Mouse (Mus musculus): ENCODE data around the gene Acmsd. TPM values are rescaled to one million over a fixed set of nuclear protein-coding genes. Genes with fewer than 3 reads are reported as not detected.

The Acmsd gene
- polyA plus RNA-seq, 1 experiment from 2014 or later, result 0.37 TPM

DNA sequence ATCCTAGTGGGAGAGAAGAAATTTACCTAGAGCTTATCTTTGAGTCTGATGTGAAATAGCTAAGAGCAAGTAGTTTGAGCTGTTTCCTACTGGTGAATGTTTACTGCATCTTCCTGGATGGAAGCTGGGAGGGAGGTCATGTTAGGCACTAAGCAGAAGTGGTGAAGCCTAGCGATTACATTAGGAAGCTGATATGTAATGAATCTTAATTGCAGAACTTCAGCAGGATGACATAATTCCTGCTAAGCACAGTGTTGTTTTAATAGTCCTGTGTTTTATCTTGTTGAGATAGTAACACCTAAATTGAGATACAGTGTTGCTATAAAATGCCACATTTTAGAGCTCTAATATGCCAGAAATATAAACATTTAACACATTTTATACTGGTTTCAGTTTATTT, 56.7 kb downstream of the Acmsd start:
- 29% methylated on average over 1 of the region's 1 CpGs for WGBS
- no peaks in the 10 kb centered on the region for H3K27me3 ChIP-seq (ENCODE audit: control insufficient read depth, insufficient read depth, low read length)
- H3K27ac ChIP-seq (ENCODE audit: low read length), result no peak overlapping the region
- no peak overlapping the region for H3K4me3 ChIP-seq (ENCODE audit: low read length)
- H3K4me2 ChIP-seq (ENCODE audit: low read depth, low read length), result no peak overlapping the region
- H3K9me3 ChIP-seq (replicated peaks; ENCODE audit: control insufficient read depth, low read length), result no peaks in the 10 kb centered on the region
- peaks cover 51% of the 10 kb centered on the region for H3K4me1 ChIP-seq (ENCODE audit: control insufficient read depth, insufficient read depth, low read length)
- H3K9ac ChIP-seq (ENCODE audit: low read length), result no peak overlapping the region
- no peaks in the 10 kb centered on the region for H3K36me3 ChIP-seq (ENCODE audit: control insufficient read depth, insufficient read depth)
- no peak for ATAC-seq (replicated peaks; ENCODE audit: extremely low read depth, insufficient read depth, low FRiP score)

DNA sequence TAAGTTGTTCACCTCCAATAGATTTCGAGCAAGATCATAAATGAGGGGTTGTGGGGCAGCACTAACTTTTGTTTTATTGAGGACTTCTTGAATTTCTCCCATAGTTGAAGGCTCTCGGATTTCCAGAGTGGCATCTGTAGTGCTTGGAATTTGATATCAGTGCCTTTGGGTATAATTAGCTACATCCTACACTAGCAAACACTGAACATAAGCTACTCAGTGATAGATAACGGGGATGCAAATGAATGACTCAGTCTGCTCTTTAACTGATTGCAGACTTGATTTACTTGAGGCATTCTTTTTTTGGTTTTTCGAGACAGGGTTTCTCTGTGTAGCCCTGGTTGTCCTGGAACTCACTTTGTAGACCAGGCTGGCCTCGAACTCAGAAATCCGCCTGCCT, 59.7 kb downstream of the Acmsd start:
- Histone ChIP-seq H3K4me2 (ENCODE audit: low read depth, low read length) (peak overlapping the region; percentile 28; the same call in 1 of the 2 replicates), H3K4me1 (ENCODE audit: control insufficient read depth, insufficient read depth, low read length) (peaks cover 39% of the 10 kb centered on the region), H3K27me3 (ENCODE audit: control insufficient read depth, insufficient read depth, low read length) (no peaks in the 10 kb centered on the region), H3K27ac (ENCODE audit: low read length) (peak overlapping the region; percentile 52), H3K9ac (ENCODE audit: low read length) (no peak overlapping the region), H3K36me3 (ENCODE audit: control insufficient read depth, insufficient read depth) (peaks cover 6% of the 10 kb centered on the region; the same call in 1 of the 2 replicates), H3K4me3 (ENCODE audit: low read length) (no peak overlapping the region), H3K9me3 (replicated peaks; ENCODE audit: control insufficient read depth, low read length) (no peaks in the 10 kb centered on the region)
- ATAC-seq (replicated peaks; ENCODE audit: extremely low read depth, insufficient read depth, low FRiP score), result peak; percentile 65; the same call in 1 of the 2 replicates
- WGBS, result 42% methylated on average over 6 of the region's 6 CpGs

DNA sequence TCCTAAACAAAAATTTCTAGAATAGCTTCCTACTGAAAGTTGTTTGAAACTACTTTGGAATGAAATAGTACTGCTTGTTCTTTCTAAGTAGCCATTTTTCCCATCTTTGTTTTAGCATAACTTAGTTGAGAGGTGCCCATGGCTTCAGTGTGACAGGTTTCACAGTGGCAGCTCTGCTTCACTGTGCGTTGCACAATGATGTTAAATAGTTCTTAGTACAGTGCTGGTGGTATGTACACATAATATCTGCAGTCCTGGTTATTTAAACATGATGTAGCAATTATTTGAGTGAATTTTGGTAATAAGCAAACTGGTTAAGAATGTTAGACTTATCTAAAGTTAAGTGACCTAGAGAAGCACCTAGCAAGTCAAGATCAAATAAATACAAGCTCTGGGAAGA, 64.2 kb downstream of the Acmsd start:
- whole genome bisulfite sequencing, result 94% methylated on average over 1 of the region's 1 CpGs
- ATAC-seq (replicated peaks; ENCODE audit: extremely low read depth, insufficient read depth, low FRiP score), result no peak
- Histone ChIP-seq H3K4me3 (ENCODE audit: low read length) (no peak overlapping the region), H3K27me3 (ENCODE audit: control insufficient read depth, insufficient read depth, low read length) (no peaks in the 10 kb centered on the region), H3K9me3 (replicated peaks; ENCODE audit: control insufficient read depth, low read length) (no peaks in the 10 kb centered on the region), H3K4me1 (ENCODE audit: control insufficient read depth, insufficient read depth, low read length) (peaks cover 16% of the 10 kb centered on the region), H3K4me2 (ENCODE audit: low read depth, low read length) (no peak overlapping the region), H3K36me3 (ENCODE audit: control insufficient read depth, insufficient read depth) (peaks cover 6% of the 10 kb centered on the region; the same call in 1 of the 2 replicates), H3K27ac (ENCODE audit: low read length) (no peak overlapping the region), H3K9ac (ENCODE audit: low read length) (no peak overlapping the region)

DNA sequence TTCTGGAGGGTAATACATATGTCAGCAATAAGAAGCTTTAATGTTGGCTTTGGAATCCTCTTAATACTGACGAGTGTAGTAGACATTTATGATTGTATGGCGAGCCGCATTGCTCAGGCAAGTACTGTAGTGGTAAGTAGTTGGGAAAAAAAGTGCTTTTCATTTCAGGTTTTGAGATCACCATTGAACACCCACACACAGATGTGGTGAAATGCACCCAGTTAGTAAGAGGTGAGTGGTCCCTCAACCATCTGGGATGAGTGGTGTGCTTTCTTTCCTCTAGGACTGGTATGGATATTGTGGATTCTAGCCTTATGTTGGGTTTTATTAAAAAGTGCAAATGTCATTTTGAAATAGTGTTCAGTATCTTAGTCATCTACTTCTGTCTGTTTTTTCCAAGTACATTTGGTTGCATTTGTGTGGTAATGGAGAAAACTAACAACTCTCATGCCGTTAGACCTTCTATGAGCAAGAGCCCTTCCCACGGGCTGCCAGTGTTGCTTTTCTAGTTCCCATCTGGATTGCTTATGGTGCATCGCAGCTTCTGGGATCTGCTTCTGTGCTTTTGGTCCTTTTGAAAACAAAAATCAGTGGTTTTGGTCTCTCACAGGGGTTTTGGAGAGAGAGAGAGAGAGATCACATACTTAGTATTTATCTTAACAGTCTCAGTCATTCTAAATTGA, 66.0 kb downstream of the Acmsd start:
- H3K4me1 ChIP-seq (ENCODE audit: control insufficient read depth, insufficient read depth, low read length), result peaks cover 8% of the 10 kb centered on the region
- no peak overlapping the region for H3K27ac ChIP-seq (ENCODE audit: low read length)
- H3K4me2 ChIP-seq (ENCODE audit: low read depth, low read length), result no peak overlapping the region
- H3K9me3 ChIP-seq (replicated peaks; ENCODE audit: control insufficient read depth, low read length), result no peaks in the 10 kb centered on the region
- H3K9ac ChIP-seq (ENCODE audit: low read length), result no peak overlapping the region
- H3K27me3 ChIP-seq (ENCODE audit: control insufficient read depth, insufficient read depth, low read length), result no peaks in the 10 kb centered on the region
- 90% methylated on average over 6 of the region's 6 CpGs for WGBS
- ATAC-seq (replicated peaks; ENCODE audit: extremely low read depth, insufficient read depth, low FRiP score), result no peak
- no peak overlapping the region for H3K4me3 ChIP-seq (ENCODE audit: low read length)
- peaks cover 9% of the 10 kb centered on the region; the same call in 1 of the 2 replicates for H3K36me3 ChIP-seq (ENCODE audit: control insufficient read depth, insufficient read depth)

DNA sequence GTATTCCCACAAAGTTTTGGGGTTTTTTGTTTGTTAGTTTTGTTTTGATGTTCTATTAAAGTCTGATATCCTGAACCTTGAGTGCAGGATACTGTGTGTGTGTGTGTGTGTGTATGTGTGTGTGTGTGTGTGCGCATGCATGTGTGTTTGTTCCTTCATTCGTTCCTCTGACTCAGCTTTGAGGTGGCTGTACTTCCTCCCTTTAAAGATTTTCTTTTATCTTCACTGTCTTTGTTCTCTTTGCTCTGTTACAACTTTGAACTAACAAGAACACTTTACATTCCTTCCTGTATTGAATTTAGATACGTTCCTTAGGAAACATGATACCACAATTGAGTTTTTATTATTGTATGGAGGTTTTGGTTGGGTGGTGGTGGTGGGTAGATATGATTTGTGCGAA, 67.1 kb downstream of the Acmsd start:
- Histone ChIP-seq H3K4me2 (ENCODE audit: low read depth, low read length) (no peak overlapping the region), H3K4me1 (ENCODE audit: control insufficient read depth, insufficient read depth, low read length) (peaks cover 8% of the 10 kb centered on the region), H3K27me3 (ENCODE audit: control insufficient read depth, insufficient read depth, low read length) (no peaks in the 10 kb centered on the region), H3K36me3 (ENCODE audit: control insufficient read depth, insufficient read depth) (peaks cover 9% of the 10 kb centered on the region; the same call in 1 of the 2 replicates), H3K9me3 (replicated peaks; ENCODE audit: control insufficient read depth, low read length) (no peaks in the 10 kb centered on the region), H3K4me3 (ENCODE audit: low read length) (no peak overlapping the region), H3K27ac (ENCODE audit: low read length) (no peak overlapping the region), H3K9ac (ENCODE audit: low read length) (no peak overlapping the region)
- 56% methylated on average over 4 of the region's 4 CpGs for WGBS
- ATAC-seq (replicated peaks; ENCODE audit: extremely low read depth, insufficient read depth, low FRiP score), result no peak

DNA sequence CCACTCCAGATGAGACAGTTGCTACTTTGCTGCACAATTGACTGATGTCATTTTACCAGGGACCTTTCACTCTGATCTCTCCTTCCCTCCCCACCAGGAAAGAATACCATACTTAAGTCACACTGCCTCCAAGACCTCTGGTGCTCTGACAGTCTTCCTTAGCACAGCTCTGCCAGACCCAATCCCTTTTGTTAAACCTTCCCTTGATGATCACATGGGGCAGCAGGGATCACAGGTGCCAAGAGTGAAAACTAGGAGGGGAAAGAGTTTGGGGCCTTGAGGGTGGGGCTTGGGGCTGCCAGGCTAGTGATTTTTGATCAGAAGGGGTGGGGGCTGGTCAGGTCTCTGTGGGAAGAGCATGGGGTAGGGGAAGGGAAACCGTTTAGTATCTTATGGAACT, 67.5 kb downstream of the Acmsd start:
- WGBS, result 57% methylated on average over 1 of the region's 1 CpGs
- no peak overlapping the region for H3K4me3 ChIP-seq (ENCODE audit: low read length)
- H3K27ac ChIP-seq (ENCODE audit: low read length), result no peak overlapping the region
- H3K36me3 ChIP-seq (ENCODE audit: control insufficient read depth, insufficient read depth), result peaks cover 9% of the 10 kb centered on the region; the same call in 1 of the 2 replicates
- no peaks in the 10 kb centered on the region for H3K27me3 ChIP-seq (ENCODE audit: control insufficient read depth, insufficient read depth, low read length)
- peaks cover 10% of the 10 kb centered on the region for H3K4me1 ChIP-seq (ENCODE audit: control insufficient read depth, insufficient read depth, low read length)
- no peak for ATAC-seq (replicated peaks; ENCODE audit: extremely low read depth, insufficient read depth, low FRiP score)
- H3K9me3 ChIP-seq (replicated peaks; ENCODE audit: control insufficient read depth, low read length), result no peaks in the 10 kb centered on the region
- no peak overlapping the region for H3K9ac ChIP-seq (ENCODE audit: low read length)
- no peak overlapping the region for H3K4me2 ChIP-seq (ENCODE audit: low read depth, low read length)

DNA sequence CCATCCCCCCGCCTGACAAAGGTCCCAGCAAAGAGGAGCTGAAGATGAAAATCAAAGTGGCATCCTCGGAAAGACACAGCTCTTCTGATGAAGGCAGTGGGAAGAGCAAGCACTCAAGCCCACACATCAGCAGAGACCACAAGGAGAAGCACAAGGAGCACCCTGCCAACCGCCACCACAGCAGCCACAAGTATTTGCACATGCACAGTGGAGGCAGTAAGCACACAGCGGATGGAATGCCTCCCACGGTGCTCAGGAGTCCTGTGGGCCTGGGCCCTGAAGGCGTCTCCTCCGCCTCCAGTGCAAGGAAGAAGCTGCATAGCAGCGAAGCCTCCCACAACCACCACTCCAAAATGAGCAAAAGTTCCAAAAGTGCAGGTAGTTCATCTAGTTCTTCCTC, 73.7 kb downstream of the Acmsd start:
- no peak for ATAC-seq (replicated peaks; ENCODE audit: extremely low read depth, insufficient read depth, low FRiP score)
- WGBS, result 78% methylated on average over 8 of the region's 8 CpGs
- H3K36me3 ChIP-seq (ENCODE audit: control insufficient read depth, insufficient read depth), result peaks cover 23% of the 10 kb centered on the region

DNA sequence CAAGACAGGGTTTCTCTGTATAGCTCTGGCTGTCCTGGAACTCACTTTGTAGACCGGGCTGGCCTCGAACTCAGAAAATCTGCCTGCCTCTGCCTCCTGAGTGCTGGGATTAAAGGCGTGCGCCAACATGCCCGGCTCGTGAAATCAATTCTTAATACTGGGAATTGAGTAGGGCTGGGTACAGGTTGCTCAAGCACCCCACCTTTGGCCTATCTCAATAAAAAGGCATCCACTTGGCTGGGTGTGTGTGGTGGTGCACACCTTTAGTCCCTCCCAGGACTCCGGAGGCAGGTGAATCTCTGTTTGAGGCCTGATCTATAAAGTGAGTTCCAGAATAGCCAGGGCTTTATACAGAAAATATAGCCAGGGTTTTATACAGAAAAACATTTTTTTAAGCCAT, 79.5 kb downstream of the Acmsd start:
- Histone ChIP-seq H3K4me2 (ENCODE audit: low read depth, low read length) (no peak overlapping the region), H3K9me3 (replicated peaks; ENCODE audit: control insufficient read depth, low read length) (no peaks in the 10 kb centered on the region), H3K4me1 (ENCODE audit: control insufficient read depth, insufficient read depth, low read length) (no peaks in the 10 kb centered on the region), H3K36me3 (ENCODE audit: control insufficient read depth, insufficient read depth) (peaks cover 3% of the 10 kb centered on the region), H3K27ac (ENCODE audit: low read length) (no peak overlapping the region), H3K4me3 (ENCODE audit: low read length) (no peak overlapping the region), H3K27me3 (ENCODE audit: control insufficient read depth, insufficient read depth, low read length) (no peaks in the 10 kb centered on the region), H3K9ac (ENCODE audit: low read length) (no peak overlapping the region)
- WGBS, result 92% methylated on average over 7 of the region's 7 CpGs
- no peak for ATAC-seq (replicated peaks; ENCODE audit: extremely low read depth, insufficient read depth, low FRiP score)

More for the DNA sequence above, 73.7 kb downstream of the Acmsd start:
- no peak overlapping the region for H3K4me3 ChIP-seq (ENCODE audit: low read length)
- H3K9ac ChIP-seq (ENCODE audit: low read length), result no peak overlapping the region
- no peaks in the 10 kb centered on the region for H3K27me3 ChIP-seq (ENCODE audit: control insufficient read depth, insufficient read depth, low read length)
- no peak overlapping the region for H3K4me2 ChIP-seq (ENCODE audit: low read depth, low read length)
- no peak overlapping the region for H3K27ac ChIP-seq (ENCODE audit: low read length)
- H3K9me3 ChIP-seq (replicated peaks; ENCODE audit: control insufficient read depth, low read length), result no peaks in the 10 kb centered on the region
- H3K4me1 ChIP-seq (ENCODE audit: control insufficient read depth, insufficient read depth, low read length), result peaks cover 7% of the 10 kb centered on the region

DNA sequence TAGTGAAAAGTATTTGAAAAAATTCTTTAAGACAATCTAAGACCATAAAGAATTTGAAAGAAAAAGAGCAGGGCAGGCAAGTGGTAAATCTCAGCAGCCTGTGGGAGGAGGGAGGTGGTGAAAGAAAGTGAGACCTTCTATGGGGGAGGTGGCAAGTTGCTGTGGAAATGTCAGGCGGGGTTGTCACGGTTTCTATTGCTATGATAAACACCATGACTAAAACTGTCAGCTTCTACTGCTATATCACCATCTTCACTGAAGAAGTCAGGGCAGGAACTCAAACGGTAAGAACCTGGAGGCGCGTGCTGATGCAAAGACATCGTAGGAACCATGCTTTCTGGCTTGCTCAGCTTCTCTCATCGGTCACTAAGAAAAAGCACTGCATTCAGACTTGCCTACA, 83.7 kb downstream of the Acmsd start:
- no peak overlapping the region for H3K9ac ChIP-seq (ENCODE audit: low read length)
- H3K4me1 ChIP-seq (ENCODE audit: control insufficient read depth, insufficient read depth, low read length), result no peaks in the 10 kb centered on the region
- WGBS, result 53% methylated on average over 7 of the region's 7 CpGs
- no peak overlapping the region for H3K4me3 ChIP-seq (ENCODE audit: low read length)
- no peak overlapping the region for H3K27ac ChIP-seq (ENCODE audit: low read length)
- H3K27me3 ChIP-seq (ENCODE audit: control insufficient read depth, insufficient read depth, low read length), result no peaks in the 10 kb centered on the region
- no peaks in the 10 kb centered on the region for H3K36me3 ChIP-seq (ENCODE audit: control insufficient read depth, insufficient read depth)
- H3K4me2 ChIP-seq (ENCODE audit: low read depth, low read length), result 0 out of 2 replicates have a peak overlapping the region, but pooled peaks have one; percentile 10
- ATAC-seq (replicated peaks; ENCODE audit: extremely low read depth, insufficient read depth, low FRiP score), result no peak
- no peaks in the 10 kb centered on the region for H3K9me3 ChIP-seq (replicated peaks; ENCODE audit: control insufficient read depth, low read length)
